Mouse (Mus musculus) megakaryocyte progenitor cell, adult 5-6 weeks (primary cell): ENCODE results near the gene Ttc1. TPM values are rescaled to one million over a fixed set of nuclear protein-coding genes. Genes with fewer than 3 reads are reported as not detected.

ENCODE experiments used
- ATAC-seq: replicated peaks from 2 replicates; pipeline ENCODE4 v1.8.0; 2016; ENCODE audit warnings: mild to moderate bottlenecking, moderate TSS enrichment, inconsistent platforms; ENCODE audit not compliant: poor library complexity
- total RNA-seq, 2 experiments: library from RNA; stranded (forward) in 1 of 2; stranded (reverse) in 1 of 2; fragments of 157-497, 149-512 nt in 1 of 2; fragments of 200-1000 nt in 1 of 2; gene quantifications; 2 replicates each; pipeline versions ENCODE4 v1.2.3 to v1.2.4; 2015 to 2017

The Ttc1 gene
- total RNA-seq, 2 experiments from 2014 or later: 49.7 to 60.1 TPM

DNA sequence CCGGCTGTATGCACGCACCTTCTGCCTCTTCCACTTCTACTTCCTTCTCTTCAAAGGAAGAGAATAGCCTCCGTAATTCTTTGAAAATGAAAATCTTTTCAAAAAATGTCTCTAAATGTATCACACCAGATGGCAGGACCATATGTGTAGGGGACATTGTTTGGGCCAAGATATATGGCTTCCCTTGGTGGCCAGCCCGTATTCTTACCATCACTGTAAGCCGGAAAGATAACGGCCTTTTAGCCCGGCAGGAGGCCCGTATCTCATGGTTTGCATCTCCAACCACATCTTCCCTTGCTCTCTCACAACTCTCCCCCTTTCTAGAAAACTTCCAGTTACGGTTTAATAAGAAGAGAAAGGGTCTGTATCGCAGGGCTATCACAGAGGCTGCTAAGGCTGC, 42.1 kb downstream of the Ttc1 start:
- no peak for ATAC-seq

DNA sequence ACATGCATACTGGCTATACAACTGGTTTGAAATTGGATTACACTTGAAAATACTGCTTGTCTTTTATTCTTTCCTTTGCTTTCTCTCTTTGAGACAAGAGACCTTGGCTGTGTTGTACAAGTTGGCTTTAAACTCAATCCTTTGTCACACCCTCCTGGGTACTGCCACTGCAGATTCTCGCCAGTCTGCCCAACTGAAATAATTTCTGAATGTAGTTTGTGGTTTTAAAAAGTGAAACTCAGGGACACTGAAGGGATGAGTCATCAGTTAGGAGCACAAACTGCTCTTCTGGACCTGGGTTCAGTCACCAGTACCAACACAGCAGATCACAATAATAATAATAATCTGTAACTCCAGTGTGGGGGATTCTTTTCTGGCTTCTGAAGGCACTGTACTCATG, 44.3 kb downstream of the Ttc1 start:
- peak; percentile 68 for ATAC-seq

DNA sequence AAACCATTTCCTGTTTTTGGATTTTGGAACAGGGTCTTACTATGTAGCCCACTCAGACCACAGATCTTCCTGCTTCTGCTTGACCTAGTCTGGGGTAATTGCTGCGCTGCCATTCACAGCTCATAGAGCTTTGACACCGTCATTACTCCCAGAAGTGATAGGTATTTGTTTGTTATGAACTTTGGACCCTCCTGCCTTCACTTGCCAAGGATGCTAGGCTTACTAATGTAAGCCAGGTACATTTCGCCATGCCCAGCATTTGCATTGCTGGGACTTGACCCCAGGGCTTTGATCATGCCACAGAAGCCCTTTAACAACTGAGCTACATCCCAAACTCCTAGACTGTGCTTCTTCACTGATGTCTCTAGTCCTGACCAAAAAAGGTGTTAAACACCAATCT, 47.5 kb downstream of the Ttc1 start:
- peak; percentile 29; the same call in 1 of the 2 replicates for ATAC-seq

DNA sequence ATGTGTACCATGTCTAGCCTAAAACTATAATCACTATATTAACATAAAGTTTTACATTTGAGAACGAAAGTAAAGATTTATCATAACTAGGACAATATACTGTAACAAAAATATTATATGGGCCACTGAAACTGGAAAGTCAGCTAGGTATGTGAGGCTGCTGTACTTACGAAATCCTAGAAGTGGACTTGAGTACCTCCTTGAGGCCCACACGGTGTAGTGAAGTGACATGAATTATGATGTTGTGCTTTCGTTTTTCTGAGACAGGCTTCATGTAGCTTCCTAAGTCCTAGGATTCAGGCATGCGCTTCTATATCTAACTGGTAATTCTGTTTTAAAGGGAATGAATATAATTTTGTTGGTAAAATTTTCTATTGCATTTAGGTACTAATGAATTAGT, 49.2 kb downstream of the Ttc1 start:
- no peak; the same call in 1 of the 2 replicates for ATAC-seq

DNA sequence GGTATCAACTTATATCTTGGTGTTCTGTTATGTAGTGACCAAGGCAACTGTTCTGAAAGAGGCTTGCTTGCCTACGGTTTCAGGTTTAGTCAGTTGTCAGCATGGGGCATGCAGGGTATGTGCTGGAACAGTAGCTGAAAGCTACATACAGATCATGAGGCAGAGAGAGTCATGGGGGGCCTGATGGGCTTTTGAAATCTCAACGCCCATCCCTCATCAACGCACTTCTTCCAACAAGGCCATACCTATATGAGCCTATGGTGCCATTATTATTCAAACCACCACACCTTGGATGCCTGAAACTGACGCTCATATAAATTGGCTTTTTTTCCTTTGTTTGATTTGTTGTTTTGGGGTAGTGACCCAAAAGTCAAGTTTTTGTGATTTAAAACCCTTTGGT, 51.2 kb downstream of the Ttc1 start:
- ATAC-seq: no peak

DNA sequence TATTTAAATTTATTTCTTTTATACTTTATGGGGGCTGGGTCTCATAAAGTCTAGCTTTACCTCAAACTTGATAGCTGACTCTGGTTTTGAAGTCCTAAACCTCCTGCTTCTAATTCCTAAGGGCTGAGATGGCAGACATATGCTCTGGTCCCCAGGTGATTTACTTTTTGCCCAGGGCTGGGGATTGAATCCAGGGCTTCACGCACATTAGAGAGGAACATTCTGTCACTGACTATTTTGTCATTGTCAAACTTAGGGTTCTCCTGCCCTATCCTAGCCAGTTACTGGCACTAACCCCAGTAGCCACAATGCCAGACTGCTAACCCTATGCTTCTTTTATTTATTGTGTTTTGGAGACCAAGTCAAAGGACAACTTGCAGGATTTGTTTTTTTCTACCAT, 59.0 kb downstream of the Ttc1 start:
- no peak for ATAC-seq

DNA sequence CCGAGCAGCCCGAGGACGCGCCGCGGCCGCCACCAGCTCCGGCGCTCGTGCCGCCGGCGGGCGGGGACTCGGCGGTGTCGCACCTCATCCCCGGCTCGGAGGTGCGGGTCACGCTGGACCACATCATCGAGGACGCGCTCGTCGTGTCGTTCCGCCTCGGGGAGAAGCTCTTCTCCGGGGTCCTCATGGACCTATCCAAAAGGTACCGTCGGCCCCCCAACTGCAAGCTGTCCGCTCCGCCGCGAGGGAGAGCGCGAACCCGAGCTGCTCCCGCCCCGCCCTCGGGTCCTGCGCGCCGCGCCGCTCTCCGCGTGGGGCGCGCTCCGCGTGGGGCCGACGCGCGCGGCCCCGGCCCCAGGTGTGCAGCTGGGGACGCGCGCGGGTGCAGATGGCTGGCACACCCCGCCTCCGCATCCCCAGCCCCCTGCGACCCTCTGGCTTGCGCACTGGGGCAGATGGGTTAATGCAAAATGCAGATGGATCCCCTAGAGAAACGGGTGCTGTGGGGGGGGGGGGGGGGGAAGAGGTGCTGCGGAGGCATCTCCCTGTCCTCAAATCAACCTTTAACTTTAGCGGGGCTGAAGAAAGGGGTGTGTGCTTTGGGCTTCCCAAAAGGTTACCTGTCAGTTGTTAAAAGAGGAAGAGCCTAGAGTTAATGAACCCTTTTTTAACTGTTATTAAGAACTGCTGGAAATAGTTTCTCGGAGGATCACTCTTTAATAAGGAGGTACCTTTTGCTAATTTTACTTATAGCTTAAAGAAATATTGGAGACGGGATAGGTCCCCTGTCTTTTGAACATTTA, 65.2 kb downstream of the Ttc1 start:
- peak; percentile 21 for ATAC-seq

DNA sequence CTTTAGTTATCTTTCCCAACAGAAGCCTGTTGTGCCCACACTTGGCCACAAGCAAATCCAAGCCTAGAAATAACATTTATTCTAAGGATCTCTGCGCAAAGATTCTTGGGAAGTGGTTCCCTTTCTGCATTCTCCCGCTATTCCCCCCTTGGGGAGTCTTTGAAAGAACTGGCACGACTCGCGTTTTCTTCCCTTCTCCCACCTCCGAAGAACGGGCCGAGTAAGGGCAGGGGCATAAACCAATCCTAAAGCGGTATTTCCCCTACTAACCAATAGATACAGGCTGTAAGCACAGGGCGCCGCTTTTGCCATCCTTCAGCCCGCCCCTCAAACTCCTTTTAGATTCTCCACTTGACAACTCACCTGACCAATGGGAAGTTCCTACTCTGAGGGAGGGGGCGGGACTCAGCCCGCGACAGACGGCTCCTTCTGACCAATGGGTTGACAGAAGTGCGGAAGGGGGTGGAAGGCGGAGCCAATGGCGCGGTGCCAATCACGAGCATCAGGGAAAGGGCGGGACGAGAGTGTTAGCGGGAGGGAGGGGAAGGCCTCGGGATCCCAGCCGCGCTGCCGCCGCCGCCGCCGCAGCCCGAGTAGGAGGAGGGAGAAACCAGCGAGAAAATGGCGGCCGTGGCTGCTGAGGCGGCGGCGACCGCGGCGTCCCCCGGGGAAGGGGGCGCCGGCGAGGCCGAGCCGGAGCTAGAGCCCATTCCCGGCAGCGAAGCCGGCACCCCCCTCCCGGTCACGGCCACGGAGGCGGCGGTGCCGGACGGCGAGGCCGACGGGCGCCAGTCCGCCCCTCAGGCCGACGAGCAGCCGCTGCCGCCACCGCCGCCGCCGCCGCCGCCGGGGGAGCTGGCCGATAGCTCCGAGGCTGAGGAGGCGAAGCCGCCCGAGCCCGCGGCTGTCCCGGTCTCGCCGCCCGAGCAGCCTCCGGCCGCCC, 66.1 kb downstream of the Ttc1 start, which contains the start of gene Pwwp2a:
Gene Pwwp2a (plus strand): TSS at position 527 of the 943 bp plus-strand sequence.
- peak; percentile 93 for ATAC-seq

Other genes with a start within 250 kb of the Ttc1 start
- gene Ccnjl, start 219.2 kb downstream of the Ttc1 start, total RNA-seq (2015): 0.12 and 0.37 TPM in 2 replicates
- gene Ccnjl, start 219.2 kb downstream of the Ttc1 start, total RNA-seq (2017): 0.17 and 0.20 TPM in 2 replicates
- gene 4933415A04Rik, start 161.0 kb downstream of the Ttc1 start, total RNA-seq (2015): not detected in 2 replicates
- gene 4933415A04Rik, start 161.0 kb downstream of the Ttc1 start, total RNA-seq (2017): not detected in 2 replicates
- not detected in 2 replicates for gene Fabp6, start 146.5 kb downstream of the Ttc1 start, total RNA-seq (2015)
- not detected in 2 replicates for gene Fabp6, start 146.5 kb downstream of the Ttc1 start, total RNA-seq (2017)
- 44.5 and 46.9 TPM in 2 replicates for gene Pwwp2a, start 66.0 kb downstream of the Ttc1 start, total RNA-seq (2015)
- 27.8 and 39.3 TPM in 2 replicates for gene Pwwp2a, start 66.0 kb downstream of the Ttc1 start, total RNA-seq (2017)
- gene Adra1b, start 153.2 kb upstream of the Ttc1 start, total RNA-seq (2015): not detected in 2 replicates
- gene Adra1b, start 153.2 kb upstream of the Ttc1 start, total RNA-seq (2017): not detected in 2 replicates